Mouse (Mus musculus): ENCODE results near the gene Rhbg.

DNA sequence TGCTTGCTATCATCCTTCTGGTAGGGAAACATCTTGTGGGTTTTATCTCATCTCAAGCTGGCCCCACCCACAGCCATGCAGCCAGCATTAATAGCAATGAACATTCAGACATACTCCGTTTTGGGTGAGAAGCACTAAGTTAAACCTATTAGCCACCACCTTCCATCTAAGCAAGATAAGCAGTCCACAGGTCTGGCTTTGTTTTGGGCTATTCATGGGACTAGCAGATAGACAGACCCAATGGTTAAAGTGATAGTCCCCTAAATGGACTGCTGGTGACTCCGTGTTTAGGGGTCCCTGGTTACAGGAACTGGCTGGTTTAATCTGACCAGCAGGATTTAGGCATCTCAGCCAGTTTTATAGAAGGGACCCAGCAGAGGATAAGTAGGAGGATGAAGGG is 41.5 kb downstream of the Rhbg start:
- no peak for TF ChIP-seq CTCF (IDR thresholded peaks at IDR 0.05; ENCODE audit: extremely low read depth, insufficient read depth, insufficient read length, insufficient replicate concordance)
- no peak for TF ChIP-seq POLR2A (IDR thresholded peaks at IDR 0.05; ENCODE audit: low read depth, low read length)

Data from spleen, adult 2 months (tissue).